Mouse (Mus musculus) C2C12 (cell line): ENCODE data around the gene 1700029J07Rik. TPM values are rescaled to one million over a fixed set of nuclear protein-coding genes. Genes with fewer than 3 reads are reported as not detected.

Experiments used
- H3K27me3 ChIP-seq: one replicate; pipeline ENCODE4 v1.6.1; 2011; ENCODE audit not compliant: control insufficient read depth, insufficient read depth, insufficient read length
- H3K36me3 ChIP-seq: one replicate; pipeline ENCODE4 v1.6.1; 2011; ENCODE audit not compliant: control insufficient read depth, insufficient read depth
- H3K4me3 ChIP-seq: one replicate; pipeline ENCODE4 v1.5.1; 2011; ENCODE audit warnings: mild to moderate bottlenecking, control low read depth; ENCODE audit not compliant: poor library complexity, insufficient read depth, severe bottlenecking
- H3K79me2 ChIP-seq: one replicate; pipeline ENCODE4 v1.6.1; 2011; ENCODE audit not compliant: control insufficient read depth, insufficient read depth
- H3K79me3 ChIP-seq: one replicate; pipeline ENCODE4 v1.6.1; 2011; ENCODE audit warnings: low read depth, control low read depth
- H3ac ChIP-seq: one replicate; pipeline ENCODE3; 2011; ENCODE audit warnings: low read depth; ENCODE audit not compliant: control insufficient read depth, insufficient read length
- CEBPB ChIP-seq: IDR thresholded peaks from one replicate; pipeline ENCODE4 v1.6.1; 2011; ENCODE audit warnings: low read depth, mild to moderate bottlenecking, control low read depth, moderate library complexity
- CTCF ChIP-seq: IDR thresholded peaks from one replicate; pipeline ENCODE4 v1.5.1; 2011; ENCODE audit not compliant: control insufficient read depth, insufficient read depth, insufficient read length
- FOSL1 ChIP-seq: IDR thresholded peaks from one replicate; pipeline ENCODE4 v1.8.0; 2011; ENCODE audit warnings: mild to moderate bottlenecking, low read length; ENCODE audit not compliant: poor library complexity, insufficient read depth, severe bottlenecking
- MAX ChIP-seq: IDR thresholded peaks from one replicate; pipeline ENCODE4 v1.6.1; 2011; ENCODE audit warnings: mild to moderate bottlenecking, control low read depth
- MYOD1 ChIP-seq: IDR thresholded peaks from one replicate; pipeline ENCODE4 v1.6.1; 2011; ENCODE audit warnings: low read depth; ENCODE audit not compliant: control insufficient read depth, insufficient read length
- MYOG ChIP-seq: IDR thresholded peaks from one replicate; pipeline ENCODE4 v1.6.1; 2011; ENCODE audit not compliant: control insufficient read depth, insufficient read length; ENCODE audit errors: extremely low read depth
- USF1 ChIP-seq: IDR thresholded peaks from one replicate; pipeline ENCODE4 v1.6.1; 2011; ENCODE audit warnings: low read depth, mild to moderate bottlenecking, control low read depth, moderate library complexity
- polyA plus RNA-seq: library from polyadenylated mRNA; unstranded; fragments of >200 nt; fragmentation: generic; extraction: Trizol; gene quantifications from one replicate; pipeline ENCODE4 v1.2.1, GENCODE M21; 2012; ENCODE audit warnings: missing spikeins

Gene 1700029J07Rik
- polyA plus RNA-seq, 1 experiment, result 0.08 TPM

- Histone ChIP-seq H3K79me2 (no peaks in the 10 kb centered on the region), H3K4me3 (no peak overlapping the region), H3K27me3 (no peaks in the 10 kb centered on the region), H3K36me3 (peaks cover 38% of the 10 kb centered on the region), H3K79me3 (no peaks in the 10 kb centered on the region), H3ac (no peak overlapping the region)
- TF ChIP-seq USF1, result no peak
- TF ChIP-seq CTCF, result no peak
- TF ChIP-seq CEBPB, result no peak
- no peak for TF ChIP-seq MYOD1
- TF ChIP-seq MAX, result no peak
- TF ChIP-seq FOSL1, result no peak
- no peak for TF ChIP-seq MYOG
These were observed 23.2 kb upstream of the 1700029J07Rik start for GRCm38 (mm10) chr8:45998228-45998627.

DNA sequence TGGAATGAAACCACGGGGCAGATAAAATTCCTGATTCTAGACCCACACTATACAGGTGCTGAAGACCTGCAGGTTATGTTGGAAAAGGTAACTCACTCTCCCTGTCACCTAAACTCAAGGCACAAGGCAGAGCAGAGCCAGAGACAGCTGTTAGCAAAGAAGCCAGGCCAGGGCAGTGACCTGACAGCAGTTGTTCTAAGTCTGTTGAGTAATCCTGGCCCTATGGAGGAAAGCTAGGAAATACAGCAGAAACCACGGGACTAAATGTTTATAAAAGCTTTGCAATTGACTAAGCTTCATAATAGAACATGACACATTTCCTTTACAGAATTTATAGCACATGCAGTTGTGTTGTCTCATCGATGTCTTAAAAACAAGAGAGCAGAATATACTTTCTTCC lies 20.5 kb upstream of the 1700029J07Rik start:
- Histone ChIP-seq H3K27me3 (no peaks in the 10 kb centered on the region), H3K79me2 (no peaks in the 10 kb centered on the region), H3K36me3 (peaks cover 56% of the 10 kb centered on the region), H3K4me3 (no peak overlapping the region), H3ac (no peak overlapping the region), H3K79me3 (no peaks in the 10 kb centered on the region)
- TF ChIP-seq USF1, result no peak
- no peak for TF ChIP-seq MAX
- TF ChIP-seq MYOD1, result no peak
- TF ChIP-seq CEBPB, result no peak
- no peak for TF ChIP-seq MYOG
- no peak for TF ChIP-seq FOSL1
- TF ChIP-seq CTCF, result no peak

GRCm38 (mm10) chr8:45994111-45994510 lies 19.1 kb upstream of the 1700029J07Rik start:
- Histone ChIP-seq H3K79me2 (no peaks in the 10 kb centered on the region), H3K27me3 (no peaks in the 10 kb centered on the region), H3K4me3 (no peak overlapping the region), H3ac (no peak overlapping the region), H3K36me3 (peaks cover 62% of the 10 kb centered on the region), H3K79me3 (no peaks in the 10 kb centered on the region)
- TF ChIP-seq USF1 (no peak), MAX (no peak), MYOG (no peak), MYOD1 (no peak), FOSL1 (no peak), CTCF (no peak), CEBPB (no peak)

DNA sequence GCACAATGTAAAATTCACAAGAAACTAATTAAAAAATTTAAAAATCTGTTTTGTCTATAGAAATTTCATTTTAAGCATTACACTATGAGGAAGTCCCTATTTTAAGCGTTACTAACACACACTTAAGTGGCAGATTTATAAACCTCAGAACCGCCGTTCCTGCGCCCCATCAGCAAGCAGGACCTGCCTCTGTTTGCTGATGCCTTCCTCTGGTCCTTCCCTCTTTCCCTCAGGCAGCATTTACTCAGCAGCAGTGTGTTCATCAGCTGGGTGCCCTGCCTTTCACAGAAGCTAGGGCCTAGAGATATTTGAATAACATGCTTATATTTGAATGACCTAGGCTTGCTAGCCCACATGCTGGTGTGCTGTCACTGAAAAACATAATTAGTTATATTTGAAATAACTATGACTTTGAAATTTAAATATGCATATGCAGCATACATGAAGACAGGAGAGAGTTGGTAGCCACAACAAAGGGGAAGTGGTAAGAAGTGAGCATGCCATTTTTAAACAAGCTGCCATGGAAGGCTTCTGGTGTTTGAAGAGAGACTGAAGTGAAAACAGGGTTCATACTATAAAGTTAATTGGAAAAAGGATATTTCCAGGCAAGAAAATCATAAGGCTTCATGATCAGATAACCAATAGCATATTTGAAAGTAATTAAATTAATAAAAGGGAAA lies 15.7 kb upstream of the 1700029J07Rik start:
- TF ChIP-seq CEBPB (no peak), USF1 (no peak), MYOG (no peak), MAX (no peak)
- no peaks in the 10 kb centered on the region for H3K27me3 ChIP-seq
- H3K36me3 ChIP-seq, result peaks cover 45% of the 10 kb centered on the region
- no peaks in the 10 kb centered on the region for H3K79me3 ChIP-seq
- H3K4me3 ChIP-seq, result no peak overlapping the region
- no peaks in the 10 kb centered on the region for H3K79me2 ChIP-seq
- H3ac ChIP-seq, result no peak overlapping the region

- no peaks in the 10 kb centered on the region for H3K79me3 ChIP-seq
- no peaks in the 10 kb centered on the region for H3K79me2 ChIP-seq
- TF ChIP-seq FOSL1 (no peak), MYOG (no peak), MYOD1 (no peak), USF1 (no peak), CTCF (no peak), CEBPB (no peak), MAX (no peak)
- H3K36me3 ChIP-seq, result peaks cover 39% of the 10 kb centered on the region
- no peak overlapping the region for H3K4me3 ChIP-seq
- H3K27me3 ChIP-seq, result no peaks in the 10 kb centered on the region
- no peak overlapping the region for H3ac ChIP-seq
These were observed 13.1 kb upstream of the 1700029J07Rik start for GRCm38 (mm10) chr8:45988189-45988588.

DNA sequence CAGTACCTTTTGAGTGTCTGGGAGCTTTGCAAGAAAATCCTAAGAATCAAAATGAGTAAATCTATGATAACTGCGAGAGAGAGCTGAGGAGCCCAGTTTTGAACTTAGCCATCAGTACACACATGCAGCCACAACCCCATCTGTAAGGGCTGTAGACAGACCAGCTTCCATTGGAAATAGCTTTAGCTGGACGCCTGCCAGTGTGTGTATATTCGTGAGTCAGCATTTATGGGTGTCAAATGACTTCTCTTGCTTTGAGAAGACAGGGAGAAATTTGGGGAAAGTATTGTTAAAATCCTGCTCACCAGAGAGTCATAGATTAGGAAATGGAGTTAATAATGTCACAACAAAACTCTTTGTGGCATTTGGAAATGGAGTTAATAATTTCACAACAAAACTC lies 11.6 kb upstream of the 1700029J07Rik start:
- Histone ChIP-seq H3K27me3 (no peaks in the 10 kb centered on the region), H3ac (no peak overlapping the region), H3K79me2 (no peaks in the 10 kb centered on the region), H3K4me3 (no peak overlapping the region), H3K79me3 (no peaks in the 10 kb centered on the region), H3K36me3 (peaks cover 42% of the 10 kb centered on the region)
- TF ChIP-seq MYOD1, result no peak
- no peak for TF ChIP-seq FOSL1
- no peak for TF ChIP-seq CEBPB
- no peak for TF ChIP-seq MAX
- TF ChIP-seq MYOG, result no peak
- no peak for TF ChIP-seq CTCF
- no peak for TF ChIP-seq USF1
